Mouse (Mus musculus) limb, embryonic 11.5 days (tissue): ENCODE measurements around the gene Mras. TPM values are rescaled to one million over a fixed set of nuclear protein-coding genes. Genes with fewer than 3 reads are reported as not detected.

ENCODE experiments used
- ATAC-seq: fragments of 200-750 bp; cut with Nextera tagmentation; 2 replicates; pipeline ENCODE4 v1.8.0; 2017; ENCODE audit warnings: low read depth; ENCODE audit not compliant: insufficient number of reproducible peaks, low FRiP score, low TSS enrichment
- DNase-seq: peaks from one replicate; pipeline ENCODE4 v3.0.0-alpha.2; 2015; ENCODE audit warnings: low spot score
- H3K27ac ChIP-seq: fragments of 300-500 bp; sonication (generic); replicated peaks from 2 replicates; pipeline ENCODE4 v1.5.1; 2014; ENCODE audit warnings: low read depth, mild to moderate bottlenecking, low read length
- H3K27me3 ChIP-seq: fragments of 300-500 bp; sonication (generic); 2 replicates; pipeline ENCODE4 v1.6.1; 2014; ENCODE audit warnings: mild to moderate bottlenecking, low read length, mixed read lengths; ENCODE audit not compliant: control insufficient read depth, insufficient read depth
- H3K36me3 ChIP-seq: fragments of 300-500 bp; sonication (generic); 2 replicates; pipeline ENCODE4 v1.6.1; 2014; ENCODE audit warnings: mild to moderate bottlenecking, low read length, moderate library complexity, mixed read lengths; ENCODE audit not compliant: control insufficient read depth, insufficient read depth
- H3K4me1 ChIP-seq: fragments of 300-500 bp; sonication (generic); 2 replicates; pipeline ENCODE4 v1.6.1; 2014; ENCODE audit warnings: low read length, mixed read lengths; ENCODE audit not compliant: control insufficient read depth, insufficient read depth
- H3K4me2 ChIP-seq: fragments of 300-500 bp; sonication (generic); 2 replicates; pipeline ENCODE4 v1.6.1; 2014; ENCODE audit warnings: low read depth, mild to moderate bottlenecking, moderate library complexity; ENCODE audit not compliant: severe bottlenecking
- H3K4me3 ChIP-seq: fragments of 300-500 bp; sonication (generic); 2 replicates; pipeline ENCODE4 v1.5.1; 2014; ENCODE audit warnings: low read depth, low read length
- H3K9ac ChIP-seq: fragments of 300-500 bp; sonication (generic); 2 replicates; pipeline ENCODE4 v1.6.1; 2014; ENCODE audit warnings: mild to moderate bottlenecking, low read length
- H3K9me3 ChIP-seq: fragments of 300-500 bp; sonication (generic); 2 replicates; pipeline ENCODE4 v1.6.1; 2016; ENCODE audit warnings: low read length; ENCODE audit not compliant: control insufficient read depth
- WGBS: fragments of 180-500 bp; shearing (Covaris S2); extraction: QIAGEN DNeasy Blood & Tissue Kit; methylation state at CpG from one replicate; pipeline ENCODE4 v1.1.7; 2014; 5-methylcytosine and 5-hydroxymethylcytosine counted together
- polyA plus RNA-seq: library from polyadenylated mRNA; unstranded; fragments of >200 nt; fragmentation: Nextera tagmentation; extraction: Ambion mirVana; gene quantifications from 2 replicates; pipeline ENCODE4 v1.2.1, GENCODE M21; 2014

Gene Mras
- polyA plus RNA-seq, 1 experiment from 2014 or later, result 14.1 TPM

DNA sequence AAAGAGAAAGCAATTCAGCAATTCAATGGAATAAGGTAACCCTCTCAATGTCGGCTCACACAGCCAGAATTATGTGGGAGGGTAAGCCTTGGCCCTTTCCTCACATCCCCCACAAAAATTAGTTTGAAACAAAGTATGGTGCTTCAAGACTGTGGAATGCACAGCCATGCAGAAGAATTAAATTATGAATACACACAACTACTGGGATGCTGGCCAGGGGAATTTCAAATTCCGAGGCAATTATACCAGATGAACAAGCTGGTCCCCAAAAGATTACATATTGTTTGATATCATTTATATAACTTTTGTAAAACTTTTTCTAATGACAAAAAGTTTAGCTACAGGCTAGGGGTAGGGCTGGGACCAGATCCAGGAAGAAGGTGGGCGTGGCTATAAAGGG, 10.1 kb upstream of the Mras start:
- Histone ChIP-seq H3K9ac (no peak overlapping the region), H3K9me3 (no peaks in the 10 kb centered on the region), H3K4me2 (no peak overlapping the region), H3K27ac (no peak overlapping the region), H3K36me3 (no peaks in the 10 kb centered on the region), H3K4me3 (no peak overlapping the region), H3K27me3 (no peaks in the 10 kb centered on the region), H3K4me1 (no peaks in the 10 kb centered on the region)
- WGBS, result 92% methylated on average over 3 of the region's 3 CpGs
- DNase-seq (no peak), ATAC-seq (no peak)

- Histone ChIP-seq H3K4me3 (no peak overlapping the region), H3K27ac (no peak overlapping the region), H3K27me3 (no peaks in the 10 kb centered on the region), H3K4me2 (no peak overlapping the region), H3K9ac (no peak overlapping the region), H3K36me3 (no peaks in the 10 kb centered on the region), H3K4me1 (no peaks in the 10 kb centered on the region), H3K9me3 (no peaks in the 10 kb centered on the region)
- ATAC-seq (no peak), DNase-seq (no peak)
These were observed 9.1 kb upstream of the Mras start for GRCm38 (mm10) chr9:99446259-99446658.

DNA sequence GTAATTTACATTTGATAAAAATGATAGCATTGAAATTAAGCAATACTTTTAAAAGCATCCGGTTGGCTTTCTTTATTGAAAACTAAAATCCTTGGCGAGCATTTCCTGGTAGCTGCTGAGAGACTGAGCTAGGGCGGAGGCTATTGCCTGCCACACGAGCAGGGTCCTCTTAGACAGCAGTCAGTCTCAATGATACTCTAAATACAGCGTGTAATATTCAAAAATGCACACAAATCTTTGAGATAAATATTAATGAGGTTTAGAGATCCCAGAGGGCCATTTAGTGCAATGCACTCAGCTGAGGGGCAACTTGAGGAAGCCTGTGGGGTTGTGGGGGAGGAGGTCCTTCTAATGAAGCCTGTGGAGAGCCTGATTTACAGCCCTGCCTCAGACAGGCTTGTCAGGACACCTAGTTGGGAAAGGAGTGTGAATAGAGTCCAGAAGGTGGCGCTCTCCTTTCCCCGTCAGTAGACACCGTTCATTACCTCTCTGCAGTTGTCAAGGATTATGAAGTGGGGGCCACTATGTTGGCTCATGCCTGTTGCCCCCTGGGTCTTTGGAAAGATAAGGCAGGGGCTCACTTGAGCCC, 7.5 kb upstream of the Mras start:
- no peak for ATAC-seq
- Histone ChIP-seq H3K9me3 (no peaks in the 10 kb centered on the region), H3K4me2 (no peak overlapping the region; the same call in 1 of the 2 replicates), H3K4me3 (no peak overlapping the region), H3K27me3 (no peaks in the 10 kb centered on the region), H3K36me3 (no peaks in the 10 kb centered on the region), H3K4me1 (no peaks in the 10 kb centered on the region), H3K27ac (no peak overlapping the region), H3K9ac (no peak overlapping the region)
- WGBS, result 40% methylated on average over 8 of the region's 8 CpGs
- peak; percentile 53 for DNase-seq

DNA sequence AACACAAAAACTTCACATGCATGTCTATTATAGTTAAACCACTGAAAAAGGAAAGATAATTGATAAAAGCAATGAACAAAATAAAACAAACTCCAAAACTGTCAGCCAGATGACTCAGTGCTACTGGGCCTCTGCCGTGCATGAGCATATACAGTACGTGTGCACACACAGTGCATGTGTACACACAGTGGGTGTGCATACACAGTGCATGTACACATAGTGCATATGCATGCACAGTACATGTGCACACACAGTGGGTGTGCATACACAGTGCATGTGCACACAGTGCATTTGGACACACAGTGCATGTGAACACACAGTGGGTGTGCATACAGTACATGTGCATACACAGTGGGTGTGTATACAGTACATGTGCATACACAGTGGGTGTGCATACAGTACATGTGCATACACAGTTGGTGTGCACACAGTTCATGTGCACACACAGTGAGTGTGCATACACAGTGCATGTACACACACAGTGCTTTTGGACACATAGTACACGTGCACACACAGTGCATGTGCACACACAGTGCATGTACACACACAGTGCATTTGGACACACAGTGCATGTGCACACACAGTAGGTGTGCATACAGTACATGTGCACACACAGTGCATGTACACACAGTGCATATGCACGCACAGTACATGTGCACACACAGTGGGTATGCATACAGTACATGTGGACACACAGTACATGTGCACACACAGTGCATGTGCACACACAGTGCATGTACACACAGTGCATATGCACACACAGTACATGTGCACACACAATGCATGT, 4.7 kb upstream of the Mras start:
- H3K27ac ChIP-seq, result no peak overlapping the region
- no peak overlapping the region for H3K4me3 ChIP-seq
- no peak overlapping the region for H3K9ac ChIP-seq
- no peaks in the 10 kb centered on the region for H3K36me3 ChIP-seq
- ATAC-seq, result peak; percentile 33; the same call in 1 of the 2 replicates
- no peaks in the 10 kb centered on the region; the same call in 1 of the 2 replicates for H3K4me1 ChIP-seq
- peaks cover 11% of the 10 kb centered on the region for H3K27me3 ChIP-seq
- no peak overlapping the region for H3K4me2 ChIP-seq
- no peak for DNase-seq
- H3K9me3 ChIP-seq, result no peaks in the 10 kb centered on the region
- WGBS, result 92% methylated on average over 4 of the region's 4 CpGs

GRCm38 (mm10) chr9:99440941-99441340, 3.8 kb upstream of the Mras start:
- DNase-seq, result no peak
- 86% methylated on average over 5 of the region's 5 CpGs for WGBS
- peaks cover 11% of the 10 kb centered on the region for H3K27me3 ChIP-seq
- no peak overlapping the region for H3K4me2 ChIP-seq
- H3K27ac ChIP-seq, result no peak overlapping the region
- no peak for ATAC-seq
- H3K9ac ChIP-seq, result no peak overlapping the region
- H3K9me3 ChIP-seq, result no peaks in the 10 kb centered on the region
- no peaks in the 10 kb centered on the region for H3K36me3 ChIP-seq
- no peaks in the 10 kb centered on the region; the same call in 1 of the 2 replicates for H3K4me1 ChIP-seq
- no peak overlapping the region for H3K4me3 ChIP-seq

DNA sequence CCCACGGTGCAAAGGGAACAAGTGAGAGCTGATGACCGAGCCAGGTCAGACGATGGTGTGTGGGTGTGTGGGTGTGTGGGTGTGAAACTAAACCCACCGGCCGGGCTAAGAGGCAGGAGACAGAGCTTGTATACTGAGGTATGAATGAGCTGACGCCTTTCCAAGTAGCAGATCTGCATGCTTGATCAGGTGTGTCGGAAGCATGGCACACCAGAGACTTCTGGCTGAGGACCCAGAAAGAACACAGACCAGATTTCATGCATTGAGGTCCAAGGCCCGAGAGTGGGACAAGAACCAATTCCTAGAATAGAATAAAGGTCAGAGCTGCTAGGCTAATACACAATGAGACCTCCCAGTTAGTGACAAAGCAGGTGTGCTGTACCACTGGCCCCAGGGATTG, 1.9 kb upstream of the Mras start:
- Histone ChIP-seq H3K4me1 (peaks cover 9% of the 10 kb centered on the region; the same call in 1 of the 2 replicates), H3K27ac (no peak overlapping the region), H3K4me3 (no peak overlapping the region), H3K9me3 (no peaks in the 10 kb centered on the region), H3K27me3 (peaks cover 11% of the 10 kb centered on the region), H3K36me3 (no peaks in the 10 kb centered on the region), H3K4me2 (no peak overlapping the region), H3K9ac (no peak overlapping the region)
- no peak for DNase-seq
- no peak for ATAC-seq
- 84% methylated on average over 8 of the region's 8 CpGs for WGBS

GRCm38 (mm10) chr9:99437781-99438565, 792 bp upstream of the Mras start:
- ATAC-seq (no peak), DNase-seq (no peak)
- Histone ChIP-seq H3K27me3 (peaks cover 11% of the 10 kb centered on the region), H3K27ac (no peak overlapping the region), H3K36me3 (no peaks in the 10 kb centered on the region), H3K9ac (no peak overlapping the region), H3K4me1 (peaks cover 9% of the 10 kb centered on the region; the same call in 1 of the 2 replicates), H3K9me3 (no peaks in the 10 kb centered on the region), H3K4me3 (no peak overlapping the region), H3K4me2 (no peak overlapping the region)
- 78% methylated on average over 12 of the region's 12 CpGs for WGBS

DNA sequence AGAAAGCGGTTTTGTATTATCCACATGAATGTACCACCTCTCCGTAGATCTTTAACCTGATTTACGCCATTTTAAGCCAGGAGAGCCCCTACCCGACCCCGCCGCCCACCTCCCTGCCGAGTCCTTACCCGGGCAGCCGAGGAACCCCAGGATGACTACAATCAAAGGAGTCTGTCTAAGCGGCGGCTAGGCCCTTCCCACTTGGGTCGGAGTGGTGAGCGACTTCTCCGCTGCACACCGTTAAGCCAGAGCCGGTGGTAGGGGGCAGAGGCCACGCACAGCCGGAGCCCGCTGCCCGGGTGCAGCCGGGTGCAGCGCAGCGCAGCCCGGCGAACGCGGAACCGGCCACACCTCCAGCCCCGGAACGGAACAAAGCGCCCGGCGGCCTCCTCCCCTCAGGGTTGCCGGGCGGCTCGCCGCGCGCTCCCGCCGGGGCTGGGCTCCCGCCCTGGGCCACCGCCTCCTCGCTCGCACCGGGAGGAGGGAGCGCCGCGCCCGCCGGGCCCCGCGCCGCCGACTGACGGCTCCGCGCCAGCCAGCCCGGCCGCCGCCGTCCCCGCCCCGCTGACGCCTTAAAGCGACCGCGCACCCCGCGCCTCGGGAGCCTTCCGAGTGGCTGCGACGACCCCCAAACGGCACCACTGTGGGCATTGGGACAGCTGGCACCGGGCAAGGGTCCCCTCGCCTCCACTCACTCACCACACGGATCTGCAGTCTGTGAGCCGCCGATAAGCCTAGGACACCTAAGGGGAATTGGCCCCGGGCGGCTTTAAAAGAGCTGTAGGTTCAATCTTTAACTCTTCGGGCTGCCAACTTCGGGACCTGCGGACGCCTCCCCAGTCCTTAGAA, 775 bp downstream of the Mras start:
- Histone ChIP-seq H3K36me3 (no peaks in the 10 kb centered on the region), H3K4me2 (peak overlapping the region; percentile 85), H3K9ac (peak overlapping the region; percentile 75), H3K27me3 (peaks cover 11% of the 10 kb centered on the region), H3K27ac (no peak overlapping the region), H3K9me3 (no peaks in the 10 kb centered on the region), H3K4me3 (peak overlapping the region; percentile 53), H3K4me1 (peaks cover 9% of the 10 kb centered on the region; the same call in 1 of the 2 replicates)
- ATAC-seq (peak; percentile 56), DNase-seq (peak; percentile 72)
- WGBS, result under 1% methylated on average over 72 of the region's 86 CpGs
